Mouse (Mus musculus): ENCODE measurements around the gene Wnt3.

DNA sequence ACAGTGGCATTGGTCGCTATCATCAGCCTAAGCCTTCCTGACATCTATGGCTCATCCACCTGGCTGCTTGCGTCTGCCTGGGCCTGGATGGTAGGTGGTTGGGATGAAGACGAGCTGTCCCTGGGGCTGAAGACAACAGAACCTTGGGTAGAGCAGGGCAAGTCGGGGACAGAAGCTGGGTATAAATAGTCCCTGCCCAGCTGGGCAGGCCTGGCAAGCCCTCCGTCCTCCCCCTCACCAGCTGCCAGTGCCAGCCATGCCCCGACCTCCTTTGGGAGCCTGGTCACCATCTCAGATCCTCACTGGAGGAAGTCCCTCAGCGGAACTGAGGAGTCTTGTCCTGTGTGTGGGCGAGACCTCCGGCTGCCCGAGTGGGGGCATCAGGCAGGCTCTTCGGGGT is 30.2 kb downstream of the Wnt3 start:
- no peak for TF ChIP-seq POLR2A (IDR thresholded peaks at IDR 0.05; ENCODE audit: low read depth, low read length)
- no peak for TF ChIP-seq CTCF (conservative IDR thresholded peaks at IDR 0.05; ENCODE audit: insufficient read depth, insufficient read length, low read depth, low read length)
